Mouse (Mus musculus): ENCODE data around the gene Mtfr2.

- no peak for TF ChIP-seq POLR2A (IDR thresholded peaks at IDR 0.05; ENCODE audit: control insufficient read depth, extremely low read depth, insufficient read depth, low read length, poor library complexity)
- TF ChIP-seq CTCF (IDR thresholded peaks at IDR 0.05; ENCODE audit: borderline replicate concordance, control insufficient read depth, extremely low read depth, insufficient read depth, low read length, poor library complexity), result no peak
Observed at GRCm38 (mm10) chr10:20348894-20349293, 1.3 kb downstream of the Mtfr2 start.
